Mouse (Mus musculus): ENCODE data around the gene Zfp967.
"Not testable (repeated sequence)": the region's sequence is repeated elsewhere in the genome, so short reads cannot be mapped to it uniquely, and the experiment has no call there.

Zfp967 gene

GRCm38 (mm10) chr2:176520756-176521155, at the start of gene Zfp967:
Gene Zfp967 (plus strand): TSS chr2:176521056.
- DNase-seq = not testable (repeated sequence)

GRCm38 (mm10) chr2:176486683-176487082, 34.2 kb upstream of the Zfp967 start, which contains the start of gene Gm14434:
Gene Gm14434 (minus strand): TSS chr2:176486783.
- not testable (repeated sequence) for DNase-seq

Data from thymus, postnatal 36 days (tissue).